Mouse (Mus musculus) forebrain, embryonic 11.5 days (tissue): ENCODE measurements around the gene Itfg1. TPM values are rescaled to one million over a fixed set of nuclear protein-coding genes. Genes with fewer than 3 reads are reported as not detected.
A peak's percentile ranks its signal among the peaks of the same experiment; 100 is the strongest.
"Not testable (repeated sequence)": the region's sequence is repeated elsewhere in the genome, so short reads cannot be mapped to it uniquely, and the experiment has no call there.

Experiments used
- ATAC-seq: fragments of 200-750 bp; cut with Nextera tagmentation; replicated peaks from 2 replicates; pipeline ENCODE4 v1.8.0; 2017; ENCODE audit warnings: moderate TSS enrichment; ENCODE audit not compliant: low FRiP score
- DNase-seq: peaks from one replicate; pipeline ENCODE4 v3.0.0-alpha.2; 2017; ENCODE audit warnings: low spot score
- H3K27ac ChIP-seq: fragments of 300-500 bp; sonication (generic); 2 replicates; pipeline ENCODE4 v1.5.1; 2014; ENCODE audit warnings: low read depth, low read length
- H3K27me3 ChIP-seq: fragments of 300-500 bp; sonication (generic); 2 replicates; pipeline ENCODE4 v1.6.1; 2014; ENCODE audit warnings: mild to moderate bottlenecking, low read length, mixed read lengths; ENCODE audit not compliant: control insufficient read depth, insufficient read depth
- H3K36me3 ChIP-seq: fragments of 300-500 bp; sonication (generic); 2 replicates; pipeline ENCODE4 v1.6.1; 2014; ENCODE audit warnings: mild to moderate bottlenecking, low read length, moderate library complexity, mixed read lengths; ENCODE audit not compliant: control insufficient read depth, insufficient read depth
- H3K4me1 ChIP-seq: fragments of 300-500 bp; sonication (generic); replicated peaks from 2 replicates; pipeline ENCODE4 v1.6.1; 2014; ENCODE audit warnings: low read length, mixed read lengths; ENCODE audit not compliant: control insufficient read depth, insufficient read depth
- H3K4me2 ChIP-seq: fragments of 300-500 bp; sonication (generic); 2 replicates; pipeline ENCODE4 v1.6.1; 2014; ENCODE audit warnings: low read depth, mild to moderate bottlenecking, low read length, moderate library complexity, mixed read lengths; ENCODE audit not compliant: severe bottlenecking
- H3K4me3 ChIP-seq: fragments of 300-500 bp; sonication (generic); 2 replicates; pipeline ENCODE4 v1.5.1; 2014; ENCODE audit warnings: low read depth, low read length
- H3K9ac ChIP-seq: fragments of 300-500 bp; sonication (generic); 2 replicates; pipeline ENCODE4 v1.6.1; 2014; ENCODE audit warnings: low read length
- H3K9me3 ChIP-seq: fragments of 300-500 bp; sonication (generic); 2 replicates; pipeline ENCODE4 v1.6.1; 2016; ENCODE audit warnings: low read length, mixed read lengths; ENCODE audit not compliant: control insufficient read depth
- WGBS: fragments of 180-500 bp; shearing (Covaris S2); extraction: QIAGEN DNeasy Blood & Tissue Kit; methylation state at CpG from one replicate; pipeline ENCODE4 v1.1.7; 2014; 5-methylcytosine and 5-hydroxymethylcytosine counted together
- polyA plus RNA-seq: library from polyadenylated mRNA; unstranded; fragments of >200 nt; fragmentation: Nextera tagmentation; extraction: Ambion mirVana; gene quantifications from 2 replicates; pipeline ENCODE4 v1.2.1, GENCODE M21; 2014

Itfg1 gene
- polyA plus RNA-seq, result 85.7 and 86.1 TPM in 2 replicates

- H3K9ac ChIP-seq, result peak within 1 kb of the TSS; percentile 96
- peak within 1 kb of the TSS; percentile 84 for H3K4me3 ChIP-seq
- DNase-seq (peak; percentile 96), ATAC-seq (peak; percentile 99)
- H3K27ac ChIP-seq, result peak within 1 kb of the TSS; percentile 92
- H3K4me2 ChIP-seq, result peak within 1 kb of the TSS; percentile 56
- no peaks in the 10 kb centered on the region for H3K27me3 ChIP-seq
- under 1% methylated on average over 54 of the region's 54 CpGs for WGBS
- no peaks in the 10 kb centered on the region for H3K9me3 ChIP-seq
- H3K36me3 ChIP-seq, result no peaks in the 10 kb centered on the region; the same call in 1 of the 2 replicates
- H3K4me1 ChIP-seq, result no peaks in the 10 kb centered on the region; the same call in 1 of the 2 replicates
These were observed at the start of gene Itfg1, which contains the start of gene Phkb for GRCm38 (mm10) chr8:85840657-85841488. TSS of gene Itfg1 (minus strand) at chr8:85840921. TSS of gene Phkb (plus strand) at chr8:85840959.

GRCm38 (mm10) chr8:85884811-85885210, 44.1 kb upstream of the Itfg1 start:
- no peaks in the 10 kb centered on the region for H3K27me3 ChIP-seq
- H3K4me3 ChIP-seq, result no peak overlapping the region
- no peaks in the 10 kb centered on the region for H3K36me3 ChIP-seq
- no peak overlapping the region for H3K27ac ChIP-seq
- DNase-seq (no peak), ATAC-seq (no peak)
- no peaks in the 10 kb centered on the region for H3K9me3 ChIP-seq
- no peaks in the 10 kb centered on the region for H3K4me1 ChIP-seq
- H3K4me2 ChIP-seq, result no peak overlapping the region
- H3K9ac ChIP-seq, result no peak overlapping the region
- WGBS, result 89% methylated on average over 3 of the region's 3 CpGs

GRCm38 (mm10) chr8:85879624-85880023, 38.9 kb upstream of the Itfg1 start:
- no peak for DNase-seq
- 94% methylated on average over 7 of the region's 7 CpGs for WGBS

GRCm38 (mm10) chr8:85877976-85878375, 37.3 kb upstream of the Itfg1 start:
- Histone ChIP-seq H3K4me2 (no peak overlapping the region), H3K27ac (no peak overlapping the region), H3K4me3 (no peak overlapping the region), H3K4me1 (no peaks in the 10 kb centered on the region), H3K36me3 (no peaks in the 10 kb centered on the region), H3K9me3 (no peaks in the 10 kb centered on the region), H3K27me3 (no peaks in the 10 kb centered on the region), H3K9ac (no peak overlapping the region)
- ATAC-seq (no peak), DNase-seq (no peak)
- 95% methylated on average over 8 of the region's 8 CpGs for WGBS

More at GRCm38 (mm10) chr8:85879624-85880023, 38.9 kb upstream of the Itfg1 start:
- Histone ChIP-seq H3K4me2 (no peak overlapping the region), H3K36me3 (no peaks in the 10 kb centered on the region), H3K4me1 (no peaks in the 10 kb centered on the region), H3K27ac (no peak overlapping the region), H3K27me3 (no peaks in the 10 kb centered on the region), H3K4me3 (no peak overlapping the region), H3K9ac (no peak overlapping the region), H3K9me3 (no peaks in the 10 kb centered on the region)
- no peak for ATAC-seq

GRCm38 (mm10) chr8:85871660-85872059, 30.9 kb upstream of the Itfg1 start:
- Histone ChIP-seq H3K27me3 (no peaks in the 10 kb centered on the region), H3K27ac (no peak overlapping the region), H3K4me2 (no peak overlapping the region), H3K9me3 (no peaks in the 10 kb centered on the region), H3K36me3 (no peaks in the 10 kb centered on the region), H3K4me1 (no peaks in the 10 kb centered on the region), H3K4me3 (no peak overlapping the region), H3K9ac (no peak overlapping the region)
- ATAC-seq (no peak), DNase-seq (no peak)
- 80% methylated on average over 2 of the region's 2 CpGs for WGBS

DNA sequence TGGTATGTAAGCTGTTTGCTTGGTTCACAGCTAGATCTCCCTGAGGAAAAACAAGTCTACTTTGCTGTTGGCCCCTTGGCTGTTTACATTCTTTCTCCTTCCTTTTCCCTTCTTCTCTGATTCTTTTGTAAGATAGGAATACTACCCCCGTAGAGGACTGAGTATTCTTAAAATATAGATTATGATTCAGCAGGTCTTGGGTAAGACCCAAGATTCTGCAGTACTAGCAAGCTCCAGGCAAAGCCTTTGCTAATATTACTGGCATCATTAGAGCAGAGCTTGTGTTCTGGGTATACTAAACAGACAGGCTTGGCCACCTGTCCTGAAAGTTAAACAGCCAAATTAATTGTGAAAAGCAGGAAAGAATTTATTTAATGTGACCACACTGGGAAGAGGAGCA, 21.7 kb upstream of the Itfg1 start:
- H3K27me3 ChIP-seq, result no peaks in the 10 kb centered on the region
- no peak overlapping the region for H3K27ac ChIP-seq
- no peaks in the 10 kb centered on the region for H3K9me3 ChIP-seq
- H3K4me1 ChIP-seq, result no peaks in the 10 kb centered on the region
- H3K9ac ChIP-seq, result no peak overlapping the region
- WGBS, result 79% methylated on average over 1 of the region's 1 CpGs
- H3K36me3 ChIP-seq, result no peaks in the 10 kb centered on the region
- DNase-seq, result no peak
- ATAC-seq, result no peak
- H3K4me2 ChIP-seq, result no peak overlapping the region
- no peak overlapping the region for H3K4me3 ChIP-seq

DNA sequence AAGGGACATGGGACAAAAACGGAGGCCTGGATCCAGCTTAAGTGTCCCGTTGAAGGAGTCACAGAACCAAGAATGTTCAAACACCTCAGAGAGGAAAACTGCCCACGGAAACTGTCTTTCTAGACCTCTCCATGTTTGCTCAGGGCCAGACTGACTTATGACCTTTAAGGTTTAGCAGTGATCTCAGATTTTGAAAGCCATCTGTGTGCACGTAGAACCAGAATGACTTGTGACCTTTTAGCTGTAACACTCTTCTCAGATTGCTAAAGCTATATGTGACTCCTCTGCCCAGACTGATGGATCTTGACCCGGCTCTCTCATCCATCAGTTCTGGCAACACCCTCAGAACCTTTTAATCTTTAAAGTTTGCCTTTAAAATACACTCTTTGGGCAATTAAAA, 19.9 kb upstream of the Itfg1 start:
- no peak overlapping the region for H3K4me3 ChIP-seq
- no peak overlapping the region for H3K27ac ChIP-seq
- no peak overlapping the region for H3K4me2 ChIP-seq
- no peaks in the 10 kb centered on the region for H3K4me1 ChIP-seq
- DNase-seq, result no peak
- no peaks in the 10 kb centered on the region for H3K36me3 ChIP-seq
- no peak overlapping the region for H3K9ac ChIP-seq
- H3K9me3 ChIP-seq, result no peaks in the 10 kb centered on the region
- H3K27me3 ChIP-seq, result no peaks in the 10 kb centered on the region
- no peak for ATAC-seq
- 76% methylated on average over 5 of the region's 5 CpGs for WGBS

DNA sequence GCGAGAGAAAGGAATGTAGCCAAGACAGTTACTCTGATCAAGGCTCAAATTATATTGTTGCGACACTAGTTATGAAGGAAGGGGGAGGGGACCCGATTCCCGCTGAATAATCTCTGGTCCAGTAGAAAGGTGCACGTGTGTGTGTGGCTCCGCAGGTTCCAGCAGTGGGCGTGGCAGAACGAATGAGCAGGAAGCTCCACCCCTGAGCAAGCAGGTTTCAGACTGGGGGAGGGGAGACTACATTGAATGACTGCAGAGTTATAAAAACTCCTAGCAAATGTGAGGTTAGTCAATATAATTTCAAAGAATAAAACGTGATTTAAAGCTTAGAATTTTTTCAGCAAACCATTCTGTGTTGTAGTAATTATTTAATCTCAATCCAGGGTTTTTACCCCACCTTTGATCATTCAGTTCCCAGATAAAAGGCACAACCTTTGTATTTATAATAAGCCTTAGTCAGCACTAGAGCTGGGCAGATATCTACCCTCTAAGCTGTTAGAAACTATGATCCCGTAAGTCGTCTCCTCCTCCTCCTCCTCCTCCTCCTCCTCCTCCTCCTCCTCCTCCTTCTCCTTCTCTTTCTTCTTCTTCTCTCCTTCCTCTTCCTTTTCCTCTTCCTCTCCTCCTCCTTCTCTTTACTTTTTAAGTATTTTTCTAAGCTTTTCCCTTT, 16.6 kb upstream of the Itfg1 start:
- H3K4me1 ChIP-seq, H3K36me3 ChIP-seq, ATAC-seq, H3K9ac ChIP-seq, H3K27me3 ChIP-seq, H3K9me3 ChIP-seq, H3K4me2 ChIP-seq, H3K4me3 ChIP-seq, H3K27ac ChIP-seq, DNase-seq: not testable (repeated sequence)
- WGBS, result 43% methylated on average over 11 of the region's 11 CpGs
